Mouse (Mus musculus) left cerebral cortex, adult 18-20 months (tissue): Measurements from ENCODE around the gene Csnk2a2. TPM values are rescaled to one million over a fixed set of nuclear protein-coding genes. Genes with fewer than 3 reads are reported as not detected.

Source experiments
- DNase-seq, 2 experiments: peaks; one replicate each; pipeline ENCODE4 v3.0.0; 2021 to 2022; ENCODE audit warnings: low spot score in 2 of 2, mixed read lengths in 1 of 2
- total RNA-seq, 2 experiments: library from RNA; stranded (reverse); gene quantifications; 2 replicates each; pipeline ENCODE4 v1.2.3; 2021

Gene Csnk2a2
- total RNA-seq, 2 experiments from 2014 or later: 81.8 to 92.0 TPM

GRCm38 (mm10) chr8:95426781-95427281, 63.0 kb downstream of the Csnk2a2 start:
- DNase-seq: peak in 1 of 2 experiments; percentile 21

- no peak for DNase-seq
Observed at GRCm38 (mm10) chr8:95424682-95425081, 65.2 kb downstream of the Csnk2a2 start.

GRCm38 (mm10) chr8:95422193-95422810, 67.5 kb downstream of the Csnk2a2 start:
- no peak for DNase-seq

GRCm38 (mm10) chr8:95411309-95411972, 78.4 kb downstream of the Csnk2a2 start:
- no peak for DNase-seq

- no peak for DNase-seq
Observed at GRCm38 (mm10) chr8:95409518-95409917, 80.3 kb downstream of the Csnk2a2 start.

- DNase-seq: no peak
Observed at GRCm38 (mm10) chr8:95401091-95401490, 88.7 kb downstream of the Csnk2a2 start.

GRCm38 (mm10) chr8:95399131-95399530, 90.7 kb downstream of the Csnk2a2 start:
- DNase-seq: no peak

- no peak for DNase-seq
Observed at GRCm38 (mm10) chr8:95397201-95397600, 92.6 kb downstream of the Csnk2a2 start.

- DNase-seq: no peak
Observed at GRCm38 (mm10) chr8:95396752-95397151, 93.1 kb downstream of the Csnk2a2 start.

Other genes starting within 250 kb of the Csnk2a2 start
- gene Cngb1, start 183.5 kb downstream of the Csnk2a2 start, total RNA-seq: under 1 TPM; 0.16 to 0.49 TPM
- not detected for gene Tepp, start 179.5 kb downstream of the Csnk2a2 start, total RNA-seq
- gene Zfp319, start 158.1 kb downstream of the Csnk2a2 start, total RNA-seq: 10 to 100 TPM; 17.2 to 18.3 TPM
- gene Usb1, start 157.8 kb downstream of the Csnk2a2 start, total RNA-seq: 10 to 100 TPM; 11.6 to 12.3 TPM
- gene Mmp15, start 137.8 kb downstream of the Csnk2a2 start, total RNA-seq: 10 to 100 TPM; 12.6 to 15.3 TPM
- 10 to 100 TPM; 58.8 to 60.7 TPM for gene Cfap20, start 55.2 kb downstream of the Csnk2a2 start, total RNA-seq
- gene Ccdc113, start 44.0 kb upstream of the Csnk2a2 start, total RNA-seq: 1 to 10 TPM; 3.3 to 3.4 TPM
- not detected for gene Prss54, start 86.3 kb upstream of the Csnk2a2 start, total RNA-seq
- gene Gins3, start 143.4 kb upstream of the Csnk2a2 start, total RNA-seq: 1 to 10 TPM; 2.0 to 2.8 TPM
- gene Ndrg4, start 186.9 kb upstream of the Csnk2a2 start, total RNA-seq: 1,000 to 10,000 TPM; 1,666 to 1,729 TPM
- 10 to 100 TPM; 17.2 to 17.6 TPM for gene Setd6, start 225.8 kb upstream of the Csnk2a2 start, total RNA-seq